Mouse (Mus musculus) CH12.LX (cell line): ENCODE data around the gene Spc25. TPM values are rescaled to one million over a fixed set of nuclear protein-coding genes. Genes with fewer than 3 reads are reported as not detected.

ENCODE experiments used
- DNase-seq: peaks from one replicate; pipeline ENCODE4 v3.0.0-alpha.2; 2013; ENCODE audit errors: extremely low read depth
- H3K27ac ChIP-seq: 2 replicates; pipeline ENCODE4 v1.5.1; 2012; ENCODE audit warnings: low read depth, mild to moderate bottlenecking, control low read depth, moderate library complexity; ENCODE audit not compliant: insufficient read depth
- H3K27me3 ChIP-seq: replicated peaks from 2 replicates; pipeline ENCODE3; 2012; ENCODE audit warnings: inconsistent platforms
- H3K36me3 ChIP-seq, 2 experiments: replicated peaks in 1 of 2; 2 replicates each; pipeline versions ENCODE3 to v1.6.1; 2012; ENCODE audit warnings: inconsistent platforms in 1 of 2, low read length in 1 of 2, mild to moderate bottlenecking in 1 of 2, mixed read lengths in 1 of 2, moderate library complexity in 1 of 2; ENCODE audit not compliant: control insufficient read depth in 1 of 2, insufficient read depth in 1 of 2
- H3K4me1 ChIP-seq, 2 experiments: 2 replicates each; pipeline ENCODE4 v1.6.1; 2012; ENCODE audit warnings: inconsistent platforms in 1 of 2, moderate library complexity in 1 of 2; ENCODE audit not compliant: insufficient read depth in 2 of 2, control insufficient read depth in 1 of 2
- H3K4me2 ChIP-seq: 2 replicates; pipeline ENCODE4 v1.6.1; 2012; ENCODE audit warnings: low read depth, mild to moderate bottlenecking, control low read depth; ENCODE audit not compliant: poor library complexity, insufficient read depth, severe bottlenecking
- H3K4me3 ChIP-seq, 3 experiments: fragments of 150-350 bp in 1 of 3; sonication (generic) in 1 of 3; replicated peaks in 1 of 3; 2 replicates each; pipeline versions ENCODE3 to v1.5.1; 2011 to 2012; ENCODE audit warnings: low read depth in 2 of 3, low read length in 2 of 3, mild to moderate bottlenecking in 2 of 3, moderate library complexity in 2 of 3, control low read depth in 1 of 3, improper control_type of control experiment in 1 of 3, inconsistent platforms in 1 of 3, mixed read lengths in 1 of 3; ENCODE audit not compliant: poor library complexity in 1 of 3
- H3K79me2 ChIP-seq: replicated peaks from 2 replicates; pipeline ENCODE4 v1.6.1; 2012; ENCODE audit warnings: mild to moderate bottlenecking, moderate library complexity; ENCODE audit not compliant: control insufficient read depth, poor library complexity, insufficient read depth, severe bottlenecking; ENCODE audit errors: extremely low read depth
- H3K9ac ChIP-seq: 2 replicates; pipeline ENCODE4 v1.6.1; 2012; ENCODE audit warnings: low read depth, mild to moderate bottlenecking, control low read depth, moderate library complexity; ENCODE audit not compliant: insufficient read depth
- H3K9me3 ChIP-seq: replicated peaks from 2 replicates; pipeline ENCODE3; 2012; ENCODE audit warnings: low read length, inconsistent platforms, mixed read lengths
- BHLHE40 ChIP-seq: IDR thresholded peaks from 2 replicates; pipeline ENCODE4 v1.6.1; 2011; ENCODE audit warnings: mild to moderate bottlenecking, low read depth, low read length, improper control_type of control experiment
- CHD2 ChIP-seq: IDR thresholded peaks from 2 replicates; pipeline ENCODE4 v1.6.1; 2011; ENCODE audit warnings: low read length, improper control_type of control experiment
- CTCF ChIP-seq, 2 experiments: IDR thresholded peaks in 1 of 2; conservative IDR thresholded peaks in 1 of 2; 2 replicates each; pipeline ENCODE4 v1.5.1; 2011 to 2012; ENCODE audit warnings: low read depth in 2 of 2, low read length in 2 of 2, improper control_type of control experiment in 1 of 2, inconsistent platforms in 1 of 2, mild to moderate bottlenecking in 1 of 2, moderate library complexity in 1 of 2
- E2F4 ChIP-seq: IDR thresholded peaks from 2 replicates; pipeline ENCODE4 v1.6.1; 2011; ENCODE audit warnings: low read depth, low read length, improper control_type of control experiment; ENCODE audit not compliant: insufficient replicate concordance
- ELF1 ChIP-seq: IDR thresholded peaks from 2 replicates; pipeline ENCODE4 v1.6.1; 2014; ENCODE audit warnings: low read depth, mild to moderate bottlenecking, inconsistent platforms, low read length, improper control_type of control experiment
- EP300 ChIP-seq: IDR thresholded peaks from 2 replicates; pipeline ENCODE4 v1.6.1; 2011; ENCODE audit warnings: low read length, improper control_type of control experiment
- GABPA ChIP-seq: IDR thresholded peaks from 2 replicates; pipeline ENCODE4 v1.6.1; 2012; ENCODE audit warnings: low read depth, low read length, improper control_type of control experiment, inconsistent platforms; ENCODE audit not compliant: insufficient replicate concordance
- JUN ChIP-seq: IDR thresholded peaks from 2 replicates; pipeline ENCODE4 v1.6.1; 2011; ENCODE audit warnings: low read depth, mild to moderate bottlenecking, low read length, improper control_type of control experiment, moderate library complexity; ENCODE audit not compliant: insufficient read depth
- JUND ChIP-seq: conservative IDR thresholded peaks from 2 replicates; pipeline ENCODE4 v1.6.1; 2011; ENCODE audit warnings: low read depth, low read length, improper control_type of control experiment
- KAT2A ChIP-seq: IDR thresholded peaks from 2 replicates; pipeline ENCODE4 v1.6.1; 2012; ENCODE audit warnings: low read length, improper control_type of control experiment, inconsistent platforms; ENCODE audit not compliant: insufficient replicate concordance
- MAFK ChIP-seq: IDR thresholded peaks from 2 replicates; pipeline ENCODE4 v1.6.1; 2011; ENCODE audit warnings: low read length, improper control_type of control experiment; ENCODE audit not compliant: insufficient replicate concordance
- MAX ChIP-seq: IDR thresholded peaks from 2 replicates; pipeline ENCODE4 v1.6.1; 2011; ENCODE audit warnings: low read length, improper control_type of control experiment
- MAZ ChIP-seq: IDR thresholded peaks from 2 replicates; pipeline ENCODE4 v1.6.1; 2012; ENCODE audit warnings: low read depth, mild to moderate bottlenecking, inconsistent platforms, low read length, improper control_type of control experiment, moderate library complexity
- MEF2A ChIP-seq: IDR thresholded peaks from 2 replicates; pipeline ENCODE4 v1.6.1; 2014; ENCODE audit warnings: low read depth, mild to moderate bottlenecking, inconsistent platforms, low read length, improper control_type of control experiment, borderline replicate concordance
- MXI1 ChIP-seq: IDR thresholded peaks from 2 replicates; pipeline ENCODE4 v1.6.1; 2011; ENCODE audit warnings: mild to moderate bottlenecking, low read depth, low read length, improper control_type of control experiment
- MYC ChIP-seq: IDR thresholded peaks from 2 replicates; pipeline ENCODE4 v1.6.1; 2011; ENCODE audit warnings: low read depth, mild to moderate bottlenecking, improper control_type of control experiment, low read length
- NELFE ChIP-seq: IDR thresholded peaks from 2 replicates; pipeline ENCODE4 v1.6.1; 2011; ENCODE audit warnings: low read depth, low read length, improper control_type of control experiment
- NRF1 ChIP-seq: IDR thresholded peaks from 2 replicates; pipeline ENCODE4 v1.6.1; 2014; ENCODE audit warnings: low read depth, mild to moderate bottlenecking, inconsistent platforms, low read length, improper control_type of control experiment, moderate library complexity
- POLR2A ChIP-seq: IDR thresholded peaks from 2 replicates; pipeline ENCODE4 v1.6.1; 2011; ENCODE audit warnings: low read depth, mild to moderate bottlenecking, improper control_type of control experiment, low read length
- POLR2AphosphoS2 ChIP-seq: IDR thresholded peaks from 2 replicates; pipeline ENCODE4 v1.6.1; 2011; ENCODE audit warnings: low read depth, low read length, improper control_type of control experiment
- RCOR1 ChIP-seq: conservative IDR thresholded peaks from 2 replicates; pipeline ENCODE4 v1.6.1; 2012; ENCODE audit warnings: low read depth, mild to moderate bottlenecking, inconsistent platforms, low read length, improper control_type of control experiment
- SIN3A ChIP-seq: IDR thresholded peaks from 2 replicates; pipeline ENCODE4 v1.6.1; 2012; ENCODE audit warnings: low read length, improper control_type of control experiment, inconsistent platforms
- TBP ChIP-seq: conservative IDR thresholded peaks from 2 replicates; pipeline ENCODE4 v1.6.1; 2011; ENCODE audit warnings: low read depth, low read length, improper control_type of control experiment
- TCF12 ChIP-seq: IDR thresholded peaks from 2 replicates; pipeline ENCODE4 v1.6.1; 2014; ENCODE audit warnings: low read depth, mild to moderate bottlenecking, inconsistent platforms, low read length, improper control_type of control experiment
- UBTF ChIP-seq: IDR thresholded peaks from 2 replicates; pipeline ENCODE4 v1.6.1; 2012; ENCODE audit warnings: low read depth, mild to moderate bottlenecking, inconsistent platforms, low read length, improper control_type of control experiment, moderate library complexity
- USF1 ChIP-seq: IDR thresholded peaks from 2 replicates; pipeline ENCODE4 v1.6.1; 2014; ENCODE audit warnings: low read depth, mild to moderate bottlenecking, inconsistent platforms, low read length, improper control_type of control experiment
- ZKSCAN1 ChIP-seq: IDR thresholded peaks from 2 replicates; pipeline ENCODE4 v1.6.1; 2012; ENCODE audit warnings: low read depth, inconsistent platforms, low read length, improper control_type of control experiment, borderline replicate concordance
- ZMIZ1 ChIP-seq: IDR thresholded peaks from 2 replicates; pipeline ENCODE4 v1.6.1; 2012; ENCODE audit warnings: low read depth, mild to moderate bottlenecking, inconsistent platforms, low read length, improper control_type of control experiment
- dilution Hi-C: fragments of 300-500 bp; cut with MboI; formaldehyde crosslinking; loops from 2 replicates; pipeline ENCODE4 v1.14.3; 2020; ENCODE audit warnings: low sequenced_read_pairs; ENCODE audit not compliant: extremely low pct_unique_long_range_greater_than_20kb, extremely low pct_ligation_motif_present
- in situ Hi-C: fragments of 300-500 bp; cut with MboI; formaldehyde crosslinking; loops from 3 replicates; pipeline ENCODE4 v1.14.3; 2019; ENCODE audit warnings: low sequenced_read_pairs, low pct_ligation_motif_present, low pct_unique_long_range_greater_than_20kb, mixed read lengths
- polyA plus RNA-seq: library from polyadenylated mRNA; unstranded; fragments of >175 nt; gene quantifications from 2 replicates; pipeline ENCODE4 v1.2.1, GENCODE M21; 2012; ENCODE audit warnings: low read depth; ENCODE audit not compliant: insufficient read length
- total RNA-seq, 2 experiments: library from RNA; depleted of rRNA; stranded (reverse); fragments of 300-350 nt in 1 of 2; fragments of >200 nt in 1 of 2; gene quantifications; 2 replicates each; pipeline ENCODE4 v1.2.3; 2012 to 2014

Spc25 gene
- total and polyA plus RNA-seq, 3 experiments = 31.7 to 67.2 (median 50.0) TPM

- Histone ChIP-seq H3K4me2 (peak overlapping the region; percentile 96), H3K79me2 (peaks cover 12% of the 10 kb centered on the region), H3K4me1 (peaks cover 0 to 7% of the 10 kb centered on the region in 2 experiments; a peak in 2 of 4 replicates), H3K4me3 (peak overlapping the region; percentile 90 to 99 (median 96)), H3K36me3 (peaks cover 15 to 24% of the 10 kb centered on the region in 2 experiments), H3K27me3 (no peaks in the 10 kb centered on the region), H3K9me3 (no peaks in the 10 kb centered on the region), H3K27ac (no peak overlapping the region), H3K9ac (peak overlapping the region; percentile 85)
- TF ChIP-seq MXI1 (no peak), ZKSCAN1 (no peak), SIN3A (no peak), MAZ (no peak), MAFK (no peak), JUN (no peak), E2F4 (no peak), POLR2A (no peak), EP300 (no peak), ZMIZ1 (no peak), JUND (no peak), GABPA (no peak), NRF1 (no peak), ELF1 (no peak), KAT2A (no peak), TBP (no peak), CTCF (conservative IDR thresholded peaks at IDR 0.05 in 1 of 2, IDR thresholded peaks at IDR 0.05 in 1 of 2; ENCODE audit: low read depth in 2 of 2, low read length in 2 of 2) (no peak), UBTF (no peak), USF1 (no peak)
- in situ Hi-C loops (no loop called here), dilution Hi-C loops (no loop called here)
- DNase-seq = no peak
Observed at GRCm38 (mm10) chr2:69205185-69205584, 809 bp downstream of the Spc25 start.

- dilution Hi-C loops = no loop called here
- Histone ChIP-seq H3K9me3 (no peaks in the 10 kb centered on the region), H3K4me2 (no peak overlapping the region), H3K4me1 (no peaks in the 10 kb centered on the region), H3K79me2 (no peaks in the 10 kb centered on the region), H3K9ac (no peak overlapping the region), H3K27me3 (no peaks in the 10 kb centered on the region), H3K4me3 (no peak overlapping the region), H3K36me3 (peaks cover 26 to 68% of the 10 kb centered on the region in 2 experiments), H3K27ac (no peak overlapping the region)
- in situ Hi-C loops = no loop called here
- TF ChIP-seq NRF1 (no peak), JUN (no peak), MAX (no peak), SIN3A (no peak), EP300 (no peak), CTCF (conservative IDR thresholded peaks at IDR 0.05 in 1 of 2, IDR thresholded peaks at IDR 0.05 in 1 of 2; ENCODE audit: low read depth in 2 of 2, low read length in 2 of 2) (no peak), CHD2 (no peak), RCOR1 (no peak), ZMIZ1 (no peak), ELF1 (no peak), BHLHE40 (no peak), MAFK (no peak), NELFE (no peak), POLR2AphosphoS2 (no peak), UBTF (no peak), MYC (no peak), KAT2A (no peak), MEF2A (no peak), TCF12 (no peak)
- DNase-seq = no peak
Observed at GRCm38 (mm10) chr2:69193555-69193954, 12.4 kb downstream of the Spc25 start.
